Mouse (Mus musculus) heart, embryonic 11.5 days (tissue): Measurements from ENCODE around the gene Upp2. TPM values are rescaled to one million over a fixed set of nuclear protein-coding genes. Genes with fewer than 3 reads are reported as not detected.

Experiments
- ATAC-seq: fragments of 200-750 bp; cut with Nextera tagmentation; replicated peaks from 2 replicates; pipeline ENCODE4 v1.8.0; 2017; ENCODE audit warnings: moderate library complexity; ENCODE audit not compliant: insufficient number of reproducible peaks, low FRiP score, low TSS enrichment
- H3K27ac ChIP-seq: fragments of 300-500 bp; sonication (generic); 2 replicates; pipeline ENCODE4 v1.5.1; 2014; ENCODE audit warnings: mild to moderate bottlenecking, low read depth, low read length
- H3K27me3 ChIP-seq: fragments of 300-500 bp; sonication (generic); 2 replicates; pipeline ENCODE4 v1.6.1; 2014; ENCODE audit warnings: mild to moderate bottlenecking, low read length, mixed read lengths; ENCODE audit not compliant: control insufficient read depth, insufficient read depth
- H3K36me3 ChIP-seq: fragments of 300-500 bp; sonication (generic); 2 replicates; pipeline ENCODE4 v1.6.1; 2014; ENCODE audit warnings: mild to moderate bottlenecking, low read length, moderate library complexity, mixed read lengths; ENCODE audit not compliant: control insufficient read depth, insufficient read depth
- H3K4me1 ChIP-seq: fragments of 300-500 bp; sonication (generic); 2 replicates; pipeline ENCODE4 v1.6.1; 2014; ENCODE audit warnings: low read length; ENCODE audit not compliant: control insufficient read depth, insufficient read depth
- H3K4me2 ChIP-seq: fragments of 300-500 bp; sonication (generic); 2 replicates; pipeline ENCODE4 v1.6.1; 2014; ENCODE audit warnings: mild to moderate bottlenecking, moderate library complexity
- H3K4me3 ChIP-seq: fragments of 300-500 bp; sonication (generic); 2 replicates; pipeline ENCODE4 v1.5.1; 2014; ENCODE audit warnings: low read depth, low read length
- H3K9ac ChIP-seq: fragments of 300-500 bp; sonication (generic); 2 replicates; pipeline ENCODE4 v1.6.1; 2014; ENCODE audit warnings: mild to moderate bottlenecking, low read depth, low read length, moderate library complexity
- H3K9me3 ChIP-seq: fragments of 300-500 bp; sonication (generic); replicated peaks from 2 replicates; pipeline ENCODE4 v1.6.1; 2016; ENCODE audit warnings: low read length; ENCODE audit not compliant: control insufficient read depth
- WGBS: fragments of 180-500 bp; shearing (Covaris S2); extraction: QIAGEN DNeasy Blood & Tissue Kit; methylation state at CpG from one replicate; pipeline ENCODE4 v1.1.7; 2014; ENCODE audit not compliant: insufficient replicate concordance; 5-methylcytosine and 5-hydroxymethylcytosine counted together
- polyA plus RNA-seq: library from polyadenylated mRNA; unstranded; fragments of >200 nt; fragmentation: Nextera tagmentation; extraction: Ambion mirVana; gene quantifications from 2 replicates; pipeline ENCODE4 v1.2.1, GENCODE M21; 2014

The Upp2 gene
- polyA plus RNA-seq, 1 experiment from 2014 or later: 8.4 TPM

DNA sequence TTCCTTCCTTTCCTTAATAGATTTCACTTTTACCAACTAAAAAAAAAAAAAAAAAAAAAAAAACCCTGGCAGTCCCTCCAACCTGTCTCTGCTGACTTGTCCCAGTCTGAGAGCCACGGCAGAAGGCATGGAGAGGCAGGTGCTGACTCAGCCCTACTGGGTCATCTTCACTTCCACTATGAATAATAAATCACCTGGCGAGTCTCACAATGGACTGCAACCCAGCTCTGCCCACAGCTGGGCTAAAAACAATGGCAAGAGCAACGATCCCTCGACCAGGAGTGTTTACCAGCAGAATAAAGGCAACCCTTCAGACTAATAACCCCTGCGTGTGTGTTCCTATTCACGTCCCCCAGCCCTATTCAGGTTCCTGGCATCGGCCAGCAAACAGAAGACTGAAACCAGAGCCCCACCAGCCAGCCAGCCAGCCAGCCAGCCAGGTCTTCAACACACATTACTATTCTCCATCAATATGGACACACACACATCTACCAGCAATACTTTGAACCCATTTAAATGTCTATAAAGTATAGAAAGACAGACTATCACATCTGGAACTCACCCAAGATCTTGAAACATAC, 37.1 kb upstream of the Upp2 start:
- H3K4me1 ChIP-seq: peaks cover 65% of the 10 kb centered on the region
- H3K4me3 ChIP-seq: no peak overlapping the region
- H3K9me3 ChIP-seq: no peaks in the 10 kb centered on the region
- no peaks in the 10 kb centered on the region for H3K36me3 ChIP-seq
- no peak overlapping the region for H3K9ac ChIP-seq
- WGBS: 55% methylated on average over 7 of the region's 7 CpGs
- ATAC-seq: no peak
- H3K4me2 ChIP-seq: no peak overlapping the region; the same call in 1 of the 2 replicates
- H3K27ac ChIP-seq: peak overlapping the region; percentile 18; the same call in 1 of the 2 replicates
- no peaks in the 10 kb centered on the region for H3K27me3 ChIP-seq

DNA sequence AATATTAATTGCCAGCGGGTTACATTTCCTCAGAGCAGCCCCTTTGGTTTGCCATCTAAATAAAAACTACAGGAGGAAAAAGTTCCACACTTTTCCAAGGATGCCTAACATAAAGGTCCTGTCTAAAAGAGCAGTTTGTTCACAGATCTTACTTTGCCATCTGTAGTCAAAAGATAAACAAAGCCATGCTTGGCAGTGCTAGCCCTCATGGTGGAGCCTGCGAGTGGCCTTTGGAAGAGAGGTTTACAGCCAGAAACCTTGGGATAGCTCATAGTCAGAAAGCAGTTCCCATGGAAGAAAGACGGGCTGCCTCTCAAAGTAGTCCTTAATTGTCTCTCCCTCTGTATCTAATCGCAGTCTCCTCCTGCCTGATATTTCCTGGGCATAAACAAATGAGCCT, 36.6 kb upstream of the Upp2 start:
- Histone ChIP-seq H3K4me3 (no peak overlapping the region), H3K9me3 (no peaks in the 10 kb centered on the region), H3K36me3 (no peaks in the 10 kb centered on the region), H3K9ac (no peak overlapping the region), H3K4me2 (no peak overlapping the region), H3K4me1 (peaks cover 68% of the 10 kb centered on the region), H3K27me3 (no peaks in the 10 kb centered on the region), H3K27ac (peak overlapping the region; percentile 18; the same call in 1 of the 2 replicates)
- ATAC-seq: no peak
- WGBS: 68% methylated on average over 4 of the region's 4 CpGs

DNA sequence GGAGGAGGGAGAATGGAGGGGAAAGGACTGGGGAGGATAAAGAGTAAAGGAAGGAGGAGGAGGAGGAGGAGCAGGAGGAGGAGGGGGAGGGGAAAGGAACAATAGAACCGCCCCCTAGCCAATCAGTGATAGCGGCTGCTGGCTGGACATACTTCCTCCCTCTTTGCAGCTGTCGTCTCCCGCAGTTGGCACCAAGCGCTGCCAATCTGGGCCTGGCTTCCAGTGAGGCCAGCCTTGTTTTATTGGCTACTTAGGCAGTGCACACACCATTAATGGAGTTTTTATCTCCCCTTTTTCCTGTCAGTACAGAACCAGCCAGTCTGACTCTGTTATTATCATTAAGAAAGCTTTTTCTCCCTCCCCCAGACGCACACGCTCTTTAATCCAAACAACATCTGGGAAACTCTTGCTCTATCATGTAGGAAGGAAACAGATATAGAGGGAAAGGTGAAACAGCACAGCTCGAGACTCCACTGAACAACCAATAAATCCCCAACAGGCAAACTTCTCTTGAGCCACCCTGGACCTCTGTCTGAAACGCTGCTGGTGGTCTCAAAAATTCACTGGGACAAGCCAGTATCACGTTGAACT, 34.7 kb upstream of the Upp2 start:
- Histone ChIP-seq H3K9me3 (no peaks in the 10 kb centered on the region), H3K27me3 (no peaks in the 10 kb centered on the region), H3K36me3 (no peaks in the 10 kb centered on the region), H3K27ac (peak overlapping the region; percentile 75; the same call in 1 of the 2 replicates), H3K4me1 (peaks cover 80% of the 10 kb centered on the region), H3K4me3 (no peak overlapping the region), H3K9ac (no peak overlapping the region), H3K4me2 (peak overlapping the region; percentile 37)
- WGBS: 12% methylated on average over 10 of the region's 10 CpGs
- ATAC-seq: peak; percentile 79

DNA sequence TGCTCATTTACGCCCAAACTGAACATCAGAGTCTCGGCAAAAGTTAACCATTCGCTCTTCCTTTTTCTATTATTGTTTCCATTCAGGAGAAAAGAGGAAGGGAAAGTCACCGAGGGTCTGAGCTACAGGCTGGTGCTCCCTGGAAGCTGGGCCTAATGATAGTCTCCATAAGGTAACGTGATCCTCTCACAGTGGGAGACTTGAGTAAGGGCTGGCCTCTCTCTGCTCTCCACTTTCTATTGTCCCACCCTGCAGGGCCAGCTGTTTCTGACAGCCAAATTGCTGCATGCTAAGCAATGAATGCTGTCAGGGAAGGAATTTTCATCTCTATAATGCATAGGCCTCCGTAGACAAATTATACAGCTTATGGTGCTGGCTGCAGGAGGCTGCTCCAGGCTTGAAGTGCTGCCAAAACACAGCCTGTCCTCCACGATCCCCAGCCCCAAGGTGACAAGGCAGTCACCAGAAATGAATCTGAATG, 33.5 kb upstream of the Upp2 start:
- Histone ChIP-seq H3K4me1 (peaks cover 79% of the 10 kb centered on the region), H3K4me2 (peak overlapping the region; percentile 29; the same call in 1 of the 2 replicates), H3K9me3 (no peaks in the 10 kb centered on the region), H3K4me3 (no peak overlapping the region), H3K9ac (no peak overlapping the region), H3K27ac (peak overlapping the region; percentile 66), H3K27me3 (no peaks in the 10 kb centered on the region), H3K36me3 (no peaks in the 10 kb centered on the region)
- ATAC-seq: no peak
- WGBS: 28% methylated on average over 7 of the region's 7 CpGs

DNA sequence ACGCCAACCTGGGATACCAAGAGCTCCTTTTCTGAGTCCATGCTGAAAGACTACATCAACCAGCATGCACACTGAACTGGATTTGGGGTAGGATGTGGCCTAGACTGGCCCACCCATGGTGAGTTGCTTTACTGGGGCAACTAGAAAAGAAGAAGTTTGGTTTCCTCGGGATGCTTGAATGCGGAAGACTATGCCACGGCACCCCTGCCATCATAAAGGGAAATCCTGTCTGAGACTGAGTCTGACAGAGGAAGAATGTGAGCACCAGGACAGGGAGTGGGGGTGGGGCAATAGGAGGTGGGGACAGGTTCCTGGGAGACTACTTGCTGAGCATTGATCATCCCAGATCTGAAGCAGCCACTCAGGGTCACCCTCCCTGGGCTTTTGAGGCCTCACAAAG, 32.7 kb upstream of the Upp2 start:
- ATAC-seq: no peak
- Histone ChIP-seq H3K9me3 (no peaks in the 10 kb centered on the region), H3K4me1 (peaks cover 85% of the 10 kb centered on the region), H3K4me2 (no peak overlapping the region), H3K9ac (no peak overlapping the region), H3K36me3 (no peaks in the 10 kb centered on the region), H3K27ac (peak overlapping the region; percentile 66), H3K4me3 (no peak overlapping the region), H3K27me3 (no peaks in the 10 kb centered on the region)
- WGBS: 56% methylated on average over 4 of the region's 4 CpGs

DNA sequence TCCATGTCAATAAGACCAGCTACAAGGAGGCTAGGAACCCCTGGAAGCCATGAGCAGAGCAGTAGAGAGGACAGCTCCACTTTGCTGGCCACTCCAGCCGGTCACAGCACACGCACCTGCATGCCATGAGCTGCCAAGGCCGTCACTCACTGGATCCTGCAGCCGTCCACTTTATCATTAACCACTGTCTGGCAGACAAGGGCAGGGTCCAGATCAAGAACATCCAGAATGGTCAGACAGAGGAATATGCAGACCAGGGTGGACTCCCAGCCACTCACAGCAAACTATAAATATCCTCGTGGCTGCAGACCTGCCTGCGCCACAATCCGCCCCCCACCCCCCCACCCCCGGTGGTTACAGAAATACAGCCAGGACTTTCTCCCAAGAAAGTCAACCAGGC, 31.9 kb upstream of the Upp2 start:
- 45% methylated on average over 8 of the region's 8 CpGs for WGBS
- Histone ChIP-seq H3K27ac (peak overlapping the region; percentile 43), H3K4me3 (no peak overlapping the region), H3K27me3 (no peaks in the 10 kb centered on the region), H3K4me1 (peaks cover 81% of the 10 kb centered on the region), H3K9ac (no peak overlapping the region), H3K36me3 (no peaks in the 10 kb centered on the region), H3K9me3 (no peaks in the 10 kb centered on the region), H3K4me2 (peak overlapping the region; percentile 17; the same call in 1 of the 2 replicates)
- ATAC-seq: no peak

DNA sequence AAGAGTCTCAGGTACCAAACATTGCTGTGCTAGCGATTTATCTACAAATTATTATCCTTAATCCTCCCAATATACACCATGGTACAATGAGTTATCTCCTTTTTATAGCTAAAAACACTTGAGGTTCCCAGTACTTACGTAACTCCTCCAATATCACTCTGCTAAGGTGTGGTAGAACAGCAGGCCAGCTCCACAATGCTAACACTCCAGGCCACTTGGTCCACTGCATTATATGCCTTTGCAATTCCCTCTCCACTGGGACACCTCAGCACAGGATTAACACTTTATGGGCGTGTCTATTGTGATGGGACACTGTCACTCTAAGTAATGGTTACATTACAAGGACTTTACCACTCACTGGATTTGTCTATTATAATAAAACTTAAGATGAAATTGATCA, 30.3 kb upstream of the Upp2 start:
- Histone ChIP-seq H3K4me2 (no peak overlapping the region), H3K4me1 (peaks cover 69% of the 10 kb centered on the region), H3K9me3 (no peaks in the 10 kb centered on the region), H3K4me3 (no peak overlapping the region), H3K27ac (no peak overlapping the region), H3K27me3 (no peaks in the 10 kb centered on the region), H3K36me3 (no peaks in the 10 kb centered on the region), H3K9ac (no peak overlapping the region)
- 78% methylated on average over 3 of the region's 3 CpGs for WGBS
- ATAC-seq: no peak

DNA sequence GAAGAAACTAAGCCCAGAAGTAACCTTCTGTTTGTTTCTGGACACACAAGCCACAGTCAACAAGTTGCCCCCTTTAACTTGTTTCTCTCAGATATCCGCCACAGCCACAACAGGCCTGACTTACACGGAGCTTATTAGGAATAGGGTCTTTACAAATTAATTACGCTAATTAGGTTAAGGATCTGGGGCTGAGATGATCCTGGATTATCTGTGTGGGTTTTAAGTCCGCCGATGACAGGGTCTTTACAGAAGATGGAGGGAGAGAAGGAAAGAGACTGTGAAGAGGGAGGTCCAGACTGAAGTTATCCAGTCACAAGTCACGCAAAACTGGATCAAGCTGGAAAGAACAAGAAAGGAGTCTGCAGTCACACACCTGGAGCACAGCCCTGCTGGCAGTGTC, 28.9 kb upstream of the Upp2 start:
- no peak overlapping the region for H3K4me2 ChIP-seq
- WGBS: 82% methylated on average over 6 of the region's 6 CpGs
- no peak overlapping the region for H3K27ac ChIP-seq
- H3K9ac ChIP-seq: no peak overlapping the region
- no peaks in the 10 kb centered on the region for H3K9me3 ChIP-seq
- H3K36me3 ChIP-seq: no peaks in the 10 kb centered on the region
- no peaks in the 10 kb centered on the region for H3K27me3 ChIP-seq
- peaks cover 69% of the 10 kb centered on the region for H3K4me1 ChIP-seq
- ATAC-seq: no peak
- no peak overlapping the region for H3K4me3 ChIP-seq

DNA sequence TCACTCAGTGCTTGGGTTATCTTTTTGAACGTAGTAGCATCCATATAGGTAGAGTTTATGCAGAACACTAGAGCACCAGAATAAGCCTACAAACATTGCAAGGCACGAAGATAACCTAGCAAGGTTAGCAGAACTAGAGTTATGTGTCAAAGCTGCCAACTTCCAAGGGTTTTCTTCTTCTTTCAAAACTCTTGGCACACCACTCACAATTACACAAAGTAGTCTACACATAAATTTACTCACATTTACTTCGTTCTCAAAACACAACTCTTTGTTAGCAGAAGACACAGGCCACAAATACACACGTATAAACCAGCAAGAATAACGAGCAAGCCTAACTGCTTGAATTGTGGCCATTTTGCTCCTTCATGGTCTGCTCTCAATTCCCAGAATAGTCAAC, 23.8 kb upstream of the Upp2 start:
- H3K4me1 ChIP-seq: peaks cover 42% of the 10 kb centered on the region

More for the DNA sequence above, 23.8 kb upstream of the Upp2 start:
- no peak for ATAC-seq
- 86% methylated on average over 5 of the region's 5 CpGs for WGBS
- Histone ChIP-seq H3K9me3 (no peaks in the 10 kb centered on the region), H3K27ac (no peak overlapping the region), H3K27me3 (no peaks in the 10 kb centered on the region), H3K9ac (no peak overlapping the region), H3K4me2 (no peak overlapping the region), H3K4me3 (no peak overlapping the region), H3K36me3 (no peaks in the 10 kb centered on the region)
